In the genomic region with DNA sequence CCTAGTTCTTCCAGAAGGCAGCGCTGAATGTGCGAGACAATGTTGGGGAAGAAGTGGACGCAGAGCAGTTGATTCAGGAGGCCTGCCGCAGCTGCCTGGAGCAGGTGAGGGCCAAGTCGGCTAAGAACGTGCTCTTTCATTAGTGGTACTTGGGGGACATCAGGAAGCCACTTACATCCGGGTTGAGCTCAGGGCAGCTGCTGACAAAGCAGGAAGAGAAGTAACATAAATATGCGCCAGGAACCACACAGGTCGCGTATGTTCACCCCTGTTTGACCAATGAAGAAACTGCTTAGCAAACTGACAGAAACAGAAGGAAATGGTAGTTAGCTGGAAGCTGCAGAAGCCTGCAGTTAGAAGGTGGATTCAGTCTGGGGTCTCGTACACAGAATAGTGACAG, we compare ENCODE assay signal across 27 mouse cellular contexts. TPM values are rescaled to one million over a fixed set of nuclear protein-coding genes. Genes with fewer than 3 reads are reported as not detected.
DNase-seq lines count a peak whose midpoint lies in the region; ATAC-seq and TF ChIP-seq lines count a peak whose summit lies in the region.
"Had no signal": no experiment of that assay in that cellular context is flagged by ENCODE, and none has a peak within 500 bp of the region (broad histone marks: within the 10 kb centered on the region; RNA-seq: fewer than 3 reads in every experiment).

No protein-coding gene starts in this region.

- DNase-seq in heart, adult 2 months, result no peak
- DNase-seq in heart, adult 11 months, result no peak
- DNase-seq in heart, postnatal 10 days, result no peak
- DNase-seq in 416B (ENCODE audit: low read depth), result peak; percentile 65
- no peak for DNase-seq in urinary bladder, postnatal 36 days (ENCODE audit: low spot score in 2 of 2)
- DNase-seq in layer of hippocampus, postnatal 25 days (ENCODE audit: extremely low spot score in 1 of 2, low spot score in 1 of 2), result no peak
- DNase-seq: adrenal gland, postnatal 14 days; cerebellum, adult 11-12 months; cerebellum, postnatal 36 days; gastrocnemius, postnatal 10 days; kidney, adult 18-20 months; kidney, postnatal 14 days; right cerebral cortex, postnatal 14 days had no signal

- TF ChIP-seq CTCF in heart, adult 2 months (IDR thresholded peaks at IDR 0.05), result no peak

- WGBS in heart, adult 2 months, result 52% methylated on average over 11 of the region's 11 CpGs
- 66% methylated on average over 11 of the region's 11 CpGs for WGBS in heart, embryonic 16.5 days
- 58% methylated on average over 11 of the region's 11 CpGs for WGBS in liver, embryonic 15.5 days (ENCODE audit: insufficient replicate concordance)

- H3K4me2 ChIP-seq in heart, embryonic 16.5 days (ENCODE audit: low read depth, low read length), result no peak overlapping the region
- no peak overlapping the region for H3K4me2 ChIP-seq in liver, embryonic 15.5 days
- H3K4me2 ChIP-seq: hindbrain, embryonic 12.5 days; stomach, embryonic 15.5 days had no signal

- H3K4me3 ChIP-seq in heart, adult 2 months, result no peak overlapping the region
- H3K4me3 ChIP-seq in heart, embryonic 16.5 days (ENCODE audit: low read length), result no peak overlapping the region
- H3K4me3 ChIP-seq in liver, embryonic 15.5 days (replicated peaks), result no peak overlapping the region
- H3K4me3 ChIP-seq: embryonic facial prominence, embryonic 10.5 days; hindbrain, embryonic 12.5 days; limb, embryonic 10.5 days; stomach, embryonic 15.5 days had no signal

- H3K9me3 ChIP-seq in heart, embryonic 16.5 days (replicated peaks; ENCODE audit: control insufficient read depth, low read length), result no peaks in the 10 kb centered on the region
- no peaks in the 10 kb centered on the region for H3K9me3 ChIP-seq in liver, embryonic 15.5 days (replicated peaks)
- H3K9me3 ChIP-seq: embryonic facial prominence, embryonic 10.5 days; hindbrain, embryonic 12.5 days; limb, embryonic 10.5 days; stomach, embryonic 15.5 days had no signal

- H3K9ac ChIP-seq in heart, adult 2 months (ENCODE audit: low read depth, low read length), result no peak overlapping the region
- no peak overlapping the region for H3K9ac ChIP-seq in heart, embryonic 16.5 days (ENCODE audit: low read length)
- no peak overlapping the region; the same call in 1 of the 2 replicates for H3K9ac ChIP-seq in liver, embryonic 15.5 days
- H3K9ac ChIP-seq: hindbrain, embryonic 12.5 days; liver, embryonic 14.5 days; stomach, embryonic 15.5 days had no signal

- peaks cover 2% of the 10 kb centered on the region; the same call in 1 of the 2 replicates for H3K79me2 ChIP-seq in heart, adult 2 months (replicated peaks; ENCODE audit: control insufficient read depth, insufficient read depth, low read length)

- TF ChIP-seq EP300 in heart, adult 2 months (IDR thresholded peaks at IDR 0.05; ENCODE audit: insufficient read depth, low read depth, low read length), result no peak

- intact Hi-C loops in heart, adult 2 months (cut with DNase I), result no loop called here
- intact Hi-C loops in heart, postnatal 10 days (cut with DNase I), result no loop called here

- ATAC-seq in heart, embryonic 16.5 days (replicated peaks; ENCODE audit: extremely low read depth, insufficient read depth, low FRiP score), result no peak
- ATAC-seq in liver, embryonic 15.5 days (ENCODE audit: insufficient read depth), result no peak

- H3K4me1 ChIP-seq in heart, adult 2 months (ENCODE audit: control insufficient read depth, insufficient read depth, low read length), result peaks cover 1% of the 10 kb centered on the region; the same call in 1 of the 2 replicates
- peaks cover 15% of the 10 kb centered on the region for H3K4me1 ChIP-seq in heart, embryonic 16.5 days (ENCODE audit: control insufficient read depth, insufficient read depth, low read length)
- H3K4me1 ChIP-seq in liver, embryonic 15.5 days (replicated peaks), result peaks cover 55% of the 10 kb centered on the region
- H3K4me1 ChIP-seq: embryonic facial prominence, embryonic 10.5 days; hindbrain, embryonic 12.5 days; limb, embryonic 10.5 days; stomach, embryonic 15.5 days had no signal

- H3K36me3 ChIP-seq in heart, adult 2 months (ENCODE audit: control insufficient read depth, insufficient read depth, low read length), result peaks cover 15% of the 10 kb centered on the region
- H3K36me3 ChIP-seq in heart, embryonic 16.5 days (ENCODE audit: control insufficient read depth, insufficient read depth), result peaks cover 65% of the 10 kb centered on the region
- peaks cover 100% of the 10 kb centered on the region for H3K36me3 ChIP-seq in liver, embryonic 15.5 days (replicated peaks)

- TF ChIP-seq POLR2A in heart, adult 2 months (IDR thresholded peaks at IDR 0.05; ENCODE audit: insufficient read depth, low read depth, low read length), result no peak

- peak overlapping the region; percentile 91 for H3K27ac ChIP-seq in heart, adult 2 months
- H3K27ac ChIP-seq in heart, embryonic 16.5 days (ENCODE audit: low read length), result peak overlapping the region; percentile 85
- peak overlapping the region; percentile 97 for H3K27ac ChIP-seq in liver, embryonic 15.5 days (replicated peaks)
- H3K27ac ChIP-seq: embryonic facial prominence, embryonic 10.5 days; hindbrain, embryonic 12.5 days; limb, embryonic 10.5 days; liver, embryonic 14.5 days; stomach, embryonic 15.5 days had no signal

- no peaks in the 10 kb centered on the region for H3K27me3 ChIP-seq in heart, adult 2 months (ENCODE audit: control insufficient read depth, insufficient read depth, low read length)
- H3K27me3 ChIP-seq in heart, embryonic 16.5 days (ENCODE audit: control insufficient read depth, insufficient read depth, low read length), result no peaks in the 10 kb centered on the region
- no peaks in the 10 kb centered on the region for H3K27me3 ChIP-seq in liver, embryonic 15.5 days
- H3K27me3 ChIP-seq: CH12.LX; hindbrain, embryonic 12.5 days; stomach, embryonic 15.5 days had no signal

RNA-seq across cellular contexts. Expression of a gene that starts 8.3 kb away (rescaled TPM):
- total RNA-seq in heart, adult 2 months (2021), result 10 to 100 TPM; 21.8 to 21.9 TPM
- polyA plus RNA-seq in heart, adult 2 months (2012; rRNA removed), result 15.0 and 15.9 TPM in 2 replicates
- polyA plus RNA-seq in heart, embryonic 16.5 days (2015; fragmentation: Nextera tagmentation; extraction: Ambion mirVana), result 56.0 and 58.7 TPM in 2 replicates
- 10 to 100 TPM; 35.8 to 38.5 TPM for total RNA-seq in heart, postnatal 10 days (2021)
- 40.5 and 41.1 TPM in 2 replicates for polyA plus RNA-seq in liver, embryonic 15.5 days (2015; fragmentation: Nextera tagmentation; extraction: Ambion mirVana)
- 10 to 100 TPM; 37.0 TPM for total RNA-seq in layer of hippocampus, postnatal 25 days (2021)

RNA-seq across cellular contexts. Expression of a gene that starts 8.4 kb away (rescaled TPM):
- not detected for total RNA-seq in heart, adult 2 months (2021)
- 0.31 and 0.50 TPM in 2 replicates for polyA plus RNA-seq in heart, adult 2 months (2012; rRNA removed)
- 0.51 and 0.80 TPM in 2 replicates for polyA plus RNA-seq in heart, embryonic 16.5 days (2015; fragmentation: Nextera tagmentation; extraction: Ambion mirVana)
- under 1 TPM; 0.17 to 0.40 TPM for total RNA-seq in heart, postnatal 10 days (2021)
- polyA plus RNA-seq in liver, embryonic 15.5 days (2015; fragmentation: Nextera tagmentation; extraction: Ambion mirVana), result 2.3 and 2.4 TPM in 2 replicates
- total RNA-seq in layer of hippocampus, postnatal 25 days (2021), result 1 to 10 TPM in 1 of 2 experiments, under 1 TPM in 1; 0.89 to 1.0 TPM
- total RNA-seq: gastrocnemius, postnatal 10 days had no signal

RNA-seq across cellular contexts. Expression of a gene that starts 15.6 kb away (rescaled TPM):
- total RNA-seq in heart, adult 2 months (2021), result 1 to 10 TPM; 1.5 to 4.2 TPM
- 3.0 and 7.3 TPM in 2 replicates for polyA plus RNA-seq in heart, adult 2 months (2012; rRNA removed)
- 388 and 390 TPM in 2 replicates for polyA plus RNA-seq in heart, embryonic 16.5 days (2015; fragmentation: Nextera tagmentation; extraction: Ambion mirVana)
- total RNA-seq in heart, postnatal 10 days (2021), result 10 to 100 TPM; 31.7 to 32.5 TPM
- polyA plus RNA-seq in liver, embryonic 15.5 days (2015; fragmentation: Nextera tagmentation; extraction: Ambion mirVana), result 682 and 720 TPM in 2 replicates
- total RNA-seq in layer of hippocampus, postnatal 25 days (2021), result 1 to 10 TPM in 1 of 2 experiments, not detected in 1; 1.2 TPM
- total RNA-seq: left cerebral cortex, adult 18-20 months had no signal

RNA-seq across cellular contexts. Expression of a gene that starts 25.7 kb away (rescaled TPM):
- under 1 TPM in 1 of 2 experiments, not detected in 1; 0.50 TPM for total RNA-seq in heart, adult 2 months (2021)
- not detected in 2 replicates for polyA plus RNA-seq in heart, adult 2 months (2012; rRNA removed)
- polyA plus RNA-seq in heart, embryonic 16.5 days (2015; fragmentation: Nextera tagmentation; extraction: Ambion mirVana), result 6.7 and 28.8 TPM in 2 replicates
- total RNA-seq in heart, postnatal 10 days (2021), result under 1 TPM in 1 of 2 experiments, not detected in 1; 0.52 TPM
- polyA plus RNA-seq in liver, embryonic 15.5 days (2015; fragmentation: Nextera tagmentation; extraction: Ambion mirVana), result 27.2 and 51.1 TPM in 2 replicates
- total RNA-seq in layer of hippocampus, postnatal 25 days (2021), result not detected
- total RNA-seq: CH12.LX; MEL; midbrain, postnatal 0 days; neutrophil, adult 5-6 weeks had no signal
- polyA plus RNA-seq: embryonic facial prominence, embryonic 10.5 days; forebrain, embryonic 11.5 days; spleen, adult 2 months had no signal

RNA-seq across cellular contexts. Expression of a gene that starts 31.5 kb away (rescaled TPM):
- total RNA-seq in heart, adult 2 months (2021), result 10 to 100 TPM; 21.2 to 30.3 TPM
- 24.7 and 29.0 TPM in 2 replicates for polyA plus RNA-seq in heart, adult 2 months (2012; rRNA removed)
- polyA plus RNA-seq in heart, embryonic 16.5 days (2015; fragmentation: Nextera tagmentation; extraction: Ambion mirVana), result 40.6 and 45.6 TPM in 2 replicates
- 10 to 100 TPM; 25.9 to 26.3 TPM for total RNA-seq in heart, postnatal 10 days (2021)
- polyA plus RNA-seq in liver, embryonic 15.5 days (2015; fragmentation: Nextera tagmentation; extraction: Ambion mirVana), result 5.6 and 7.9 TPM in 2 replicates
- 10 to 100 TPM; 38.0 to 45.8 TPM for total RNA-seq in layer of hippocampus, postnatal 25 days (2021)

Comparison
In these comparisons a context has a peak if more than half of its experiments do, and no peak if none do; other contexts are left out.
1. RNA of a gene that starts 15.6 kb away (total RNA-seq): 31.7 to 32.5 TPM in heart, postnatal 10 days; 1.5 to 4.2 TPM in heart, adult 2 months and 1.2 TPM in layer of hippocampus, postnatal 25 days; every median in the first group is over 4 times any median in the second.
2. Peak in every context shown above with its lines, with median percentiles within 50 percentile points of each other: H3K27ac ChIP-seq.